Mouse (Mus musculus) lung, postnatal 0 days (tissue): Measurements from ENCODE around the gene Ass1.

ENCODE experiments used
- CTCF ChIP-seq: IDR thresholded peaks from 2 replicates; pipeline ENCODE4 v1.5.1; 2016; ENCODE audit warnings: antibody characterized with exemption, mild to moderate bottlenecking
- EP300 ChIP-seq: IDR thresholded peaks from 2 replicates; pipeline ENCODE4 v1.6.1; 2016; ENCODE audit warnings: antibody characterized with exemption, mild to moderate bottlenecking, control low read depth

GRCm38 (mm10) chr2:31469931-31470682 lies at the start of gene Ass1:
- no peak for TF ChIP-seq EP300
- peak; percentile 63 for TF ChIP-seq CTCF
